Comparison of ENCODE assay signal across 14 mouse cellular contexts in genomic region chr13:112772252-112772651, GRCm38 (mm10). TPM values are rescaled to one million over a fixed set of nuclear protein-coding genes. Genes with fewer than 3 reads are reported as not detected.
A peak's percentile ranks its signal among the peaks of the same experiment; 100 is the strongest.
DNase-seq lines count a peak whose midpoint lies in the region; ATAC-seq lines count a peak whose summit lies in the region.
"Had no signal": no experiment of that assay in that cellular context is flagged by ENCODE, and none has a peak within 500 bp of the region (broad histone marks: within the 10 kb centered on the region; RNA-seq: fewer than 3 reads in every experiment).

No protein-coding gene starts in this region.

- DNase-seq in embryonic facial prominence, embryonic 14.5 days (ENCODE audit: low spot score), result no peak
- DNase-seq in embryonic facial prominence, embryonic 10.5 days (ENCODE audit: low spot score), result no peak
- peak; percentile 29 to 58 for DNase-seq in kidney, adult 8-10 months
- no peak for DNase-seq in kidney, postnatal 14 days
- DNase-seq in midbrain, embryonic 14.5 days, result peak; percentile 25
- DNase-seq in kidney, postnatal 36 days, result peak; percentile 33 to 70
- no peak for DNase-seq in Muller cell, postnatal 12 days (ENCODE audit: inconsistent ontology term)

- 55% methylated on average over 11 of the region's 11 CpGs for WGBS in embryonic facial prominence, embryonic 14.5 days
- WGBS in embryonic facial prominence, embryonic 10.5 days, result 75% methylated on average over 11 of the region's 11 CpGs
- 45% methylated on average over 11 of the region's 11 CpGs for WGBS in midbrain, embryonic 14.5 days
- 65% methylated on average over 11 of the region's 11 CpGs for WGBS in midbrain, embryonic 13.5 days

- H3K36me3 ChIP-seq in embryonic facial prominence, embryonic 14.5 days (ENCODE audit: control insufficient read depth, insufficient read depth, low read length), result no peaks in the 10 kb centered on the region
- H3K36me3 ChIP-seq in embryonic facial prominence, embryonic 10.5 days (replicated peaks), result 0 out of 2 replicates have a peak, but pooled peaks cover 3% of the 10 kb centered on the region
- no peaks in the 10 kb centered on the region for H3K36me3 ChIP-seq in midbrain, embryonic 14.5 days (ENCODE audit: control insufficient read depth, insufficient read depth, low read length)
- H3K36me3 ChIP-seq in midbrain, embryonic 13.5 days, result no peaks in the 10 kb centered on the region
- H3K36me3 ChIP-seq: embryonic facial prominence, embryonic 15.5 days; heart, embryonic 15.5 days; intestine, embryonic 15.5 days; limb, embryonic 12.5 days; midbrain, embryonic 15.5 days had no signal

- H3K9ac ChIP-seq in embryonic facial prominence, embryonic 14.5 days (ENCODE audit: low read depth, low read length), result no peak overlapping the region
- H3K9ac ChIP-seq in midbrain, embryonic 14.5 days (replicated peaks; ENCODE audit: low read length), result no peak overlapping the region
- no peak overlapping the region for H3K9ac ChIP-seq in midbrain, embryonic 13.5 days (replicated peaks)
- H3K9ac ChIP-seq: embryonic facial prominence, embryonic 15.5 days; heart, embryonic 15.5 days; intestine, embryonic 15.5 days; limb, embryonic 12.5 days; midbrain, embryonic 15.5 days had no signal

- H3K27ac ChIP-seq in embryonic facial prominence, embryonic 14.5 days (replicated peaks; ENCODE audit: low read depth, low read length), result no peak overlapping the region
- no peak overlapping the region for H3K27ac ChIP-seq in embryonic facial prominence, embryonic 10.5 days (replicated peaks)
- H3K27ac ChIP-seq in midbrain, embryonic 14.5 days (replicated peaks; ENCODE audit: low read depth, low read length), result no peak overlapping the region
- no peak overlapping the region for H3K27ac ChIP-seq in midbrain, embryonic 13.5 days
- H3K27ac ChIP-seq: limb, embryonic 12.5 days; midbrain, embryonic 15.5 days had no signal

- peaks cover 10% of the 10 kb centered on the region for H3K9me3 ChIP-seq in embryonic facial prominence, embryonic 14.5 days (ENCODE audit: control insufficient read depth, low read length)
- peaks cover 10% of the 10 kb centered on the region for H3K9me3 ChIP-seq in embryonic facial prominence, embryonic 10.5 days
- H3K9me3 ChIP-seq in midbrain, embryonic 14.5 days (ENCODE audit: control insufficient read depth, low read length), result peaks cover 5% of the 10 kb centered on the region
- peaks cover 6% of the 10 kb centered on the region for H3K9me3 ChIP-seq in midbrain, embryonic 13.5 days
- H3K9me3 ChIP-seq: midbrain, embryonic 15.5 days had no signal

- H3K4me2 ChIP-seq in embryonic facial prominence, embryonic 14.5 days (ENCODE audit: low read depth, low read length), result peak overlapping the region; percentile 38; the same call in 1 of the 2 replicates
- no peak overlapping the region for H3K4me2 ChIP-seq in midbrain, embryonic 14.5 days (ENCODE audit: low read length)
- no peak overlapping the region for H3K4me2 ChIP-seq in midbrain, embryonic 13.5 days (replicated peaks)
- H3K4me2 ChIP-seq: intestine, embryonic 15.5 days; limb, embryonic 12.5 days; midbrain, embryonic 15.5 days had no signal

- no peak for ATAC-seq in embryonic facial prominence, embryonic 14.5 days (ENCODE audit: low read depth)
- ATAC-seq in midbrain, embryonic 14.5 days (ENCODE audit: low FRiP score, low TSS enrichment), result no peak
- no peak for ATAC-seq in midbrain, embryonic 13.5 days
- ATAC-seq: forebrain, embryonic 16.5 days; intestine, embryonic 15.5 days; midbrain, embryonic 15.5 days had no signal

- H3K4me3 ChIP-seq in embryonic facial prominence, embryonic 14.5 days (ENCODE audit: low read depth, low read length), result no peak overlapping the region
- H3K4me3 ChIP-seq in embryonic facial prominence, embryonic 10.5 days, result no peak overlapping the region
- H3K4me3 ChIP-seq in midbrain, embryonic 14.5 days (replicated peaks; ENCODE audit: low read depth, low read length), result no peak overlapping the region
- H3K4me3 ChIP-seq in midbrain, embryonic 13.5 days (replicated peaks), result no peak overlapping the region
- H3K4me3 ChIP-seq: embryonic facial prominence, embryonic 15.5 days; heart, embryonic 15.5 days; intestine, embryonic 15.5 days; limb, embryonic 12.5 days; midbrain, embryonic 15.5 days had no signal

- peaks cover 7% of the 10 kb centered on the region for H3K4me1 ChIP-seq in embryonic facial prominence, embryonic 14.5 days (ENCODE audit: control insufficient read depth, insufficient read depth, low read length)
- peaks cover 22% of the 10 kb centered on the region for H3K4me1 ChIP-seq in embryonic facial prominence, embryonic 10.5 days
- H3K4me1 ChIP-seq in midbrain, embryonic 14.5 days (ENCODE audit: control insufficient read depth, insufficient read depth, low read length), result 0 out of 2 replicates have a peak, but pooled peaks cover 4% of the 10 kb centered on the region
- H3K4me1 ChIP-seq in midbrain, embryonic 13.5 days (replicated peaks), result peaks cover 12% of the 10 kb centered on the region
- H3K4me1 ChIP-seq: midbrain, embryonic 15.5 days had no signal

- no peaks in the 10 kb centered on the region for H3K27me3 ChIP-seq in embryonic facial prominence, embryonic 14.5 days (replicated peaks; ENCODE audit: control insufficient read depth, insufficient read depth, low read length)
- H3K27me3 ChIP-seq in embryonic facial prominence, embryonic 10.5 days (replicated peaks; ENCODE audit: low read depth, poor library complexity, severe bottlenecking), result no peaks in the 10 kb centered on the region
- no peaks in the 10 kb centered on the region for H3K27me3 ChIP-seq in midbrain, embryonic 14.5 days (ENCODE audit: control insufficient read depth, insufficient read depth, low read length)
- no peaks in the 10 kb centered on the region for H3K27me3 ChIP-seq in midbrain, embryonic 13.5 days
- H3K27me3 ChIP-seq: embryonic facial prominence, embryonic 15.5 days; heart, embryonic 15.5 days; intestine, embryonic 15.5 days; limb, embryonic 12.5 days; midbrain, embryonic 15.5 days had no signal

RNA-seq across cellular contexts. Expression of gene Plpp1, which starts 28.3 kb away (rescaled TPM):
- polyA plus RNA-seq in embryonic facial prominence, embryonic 14.5 days (2014; fragmentation: Nextera tagmentation; extraction: Ambion mirVana), result 60.5 and 64.6 TPM in 2 replicates
- polyA plus RNA-seq in embryonic facial prominence, embryonic 10.5 days (2016; fragmentation: Nextera tagmentation; extraction: Ambion mirVana), result 19.0 and 21.8 TPM in 2 replicates
- 48.3 and 57.7 TPM in 2 replicates for polyA plus RNA-seq in midbrain, embryonic 14.5 days (2014; fragmentation: Nextera tagmentation; extraction: Ambion mirVana)
- polyA plus RNA-seq in midbrain, embryonic 13.5 days (2015; fragmentation: Nextera tagmentation; extraction: Ambion mirVana), result 35.3 and 39.6 TPM in 2 replicates

Comparison
In these comparisons a context has a peak if more than half of its experiments do, and no peak if none do; other contexts are left out.
1. DNase-seq: peak in kidney, adult 8-10 months (2 of 2), midbrain, embryonic 14.5 days (single experiment) and kidney, postnatal 36 days (2 of 2); none in embryonic facial prominence, embryonic 14.5 days (single experiment), embryonic facial prominence, embryonic 10.5 days (single experiment), kidney, postnatal 14 days (single experiment) and Muller cell, postnatal 12 days (single experiment).